Mouse (Mus musculus): Measurements from ENCODE around the gene Hmcn1.

GRCm38 (mm10) chr1:150992711-150993161 is 499 bp downstream of the Hmcn1 start:
- TF ChIP-seq CTCF (IDR thresholded peaks at IDR 0.05; ENCODE audit: borderline replicate concordance, insufficient read depth, low read depth, low read length) (no peak), POLR2A (IDR thresholded peaks at IDR 0.05; ENCODE audit: borderline replicate concordance, insufficient read depth, low read length) (no peak)
